Mouse (Mus musculus): ENCODE results near the gene Nlrp10.

GRCm38 (mm10) chr7:108965968-108966367 lies 36.0 kb upstream of the Nlrp10 start:
- TF ChIP-seq ZC3H11A (IDR thresholded peaks at IDR 0.05; ENCODE audit: borderline replicate concordance, low read depth, low read length) (no peak), CHD2 (IDR thresholded peaks at IDR 0.05; ENCODE audit: low read depth, low read length) (no peak), HCFC1 (IDR thresholded peaks at IDR 0.05; ENCODE audit: borderline replicate concordance, insufficient read depth, low read length) (no peak), ZNF384 (IDR thresholded peaks at IDR 0.05; ENCODE audit: low read depth, low read length) (no peak)

Data from ES-E14 (cell line).